Mouse (Mus musculus): ENCODE data around the gene Vmn1r131.
"Not testable (repeated sequence)": the region's sequence is repeated elsewhere in the genome, so short reads cannot be mapped to it uniquely, and the experiment has no call there.

Vmn1r131 gene

GRCm38 (mm10) chr7:21545990-21546389 lies at the start of gene Vmn1r131:
Vmn1r131 (minus strand) TSS chr7:21546090.
- in situ Hi-C loops (cut with MboI; ENCODE audit: unreplicated experiment in 2 of 2): not testable (repeated sequence)

GRCm38 (mm10) chr7:21511480-21511879 lies 34.4 kb downstream of the Vmn1r131 start, which contains the start of gene Vmn1r130:
Vmn1r130 (plus strand) TSS chr7:21511780.
- in situ Hi-C loops (cut with MboI; ENCODE audit: unreplicated experiment in 2 of 2): not testable (repeated sequence)

Data from v-Abl transformed pro-B cells (cell line).